Mouse (Mus musculus): Measurements from ENCODE around the gene Dgki. TPM values are rescaled to one million over a fixed set of nuclear protein-coding genes. Genes with fewer than 3 reads are reported as not detected.

Dgki gene
- polyA plus RNA-seq, 1 experiment from 2014 or later, result 9.2 TPM

DNA sequence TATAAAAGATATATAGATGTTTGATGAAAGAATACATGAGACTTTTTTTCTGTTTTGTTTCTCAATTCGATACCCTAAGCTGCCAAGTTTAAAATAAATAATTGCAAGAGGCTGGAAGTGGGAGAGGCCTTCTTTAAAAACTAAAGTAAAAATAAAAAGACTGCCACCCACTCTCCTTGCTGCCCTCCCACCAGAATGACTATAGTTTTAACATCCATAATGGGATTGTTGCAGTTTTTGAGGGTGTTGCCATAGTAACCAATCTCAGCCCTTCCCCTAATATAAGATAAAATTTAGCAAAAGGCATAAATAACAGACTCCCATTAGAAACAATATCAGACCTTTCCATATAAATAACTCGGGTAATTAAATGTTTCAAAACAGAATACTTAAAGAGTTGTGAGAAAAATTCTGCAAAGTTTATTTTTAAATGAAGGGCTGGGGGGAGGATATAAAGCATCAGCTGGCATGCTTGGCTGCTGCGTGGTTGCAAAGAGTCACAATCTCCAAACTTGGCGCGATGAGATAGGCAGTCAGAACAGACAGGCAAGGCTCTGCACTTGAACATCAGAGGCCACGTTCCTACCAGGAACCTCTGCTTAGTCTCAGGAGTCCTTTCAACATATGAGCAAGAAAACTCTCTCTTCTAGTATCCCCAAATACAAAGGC lies 57.8 kb downstream of the Dgki start:
- Histone ChIP-seq H3K4me1 (ENCODE audit: control insufficient read depth, insufficient read depth, low read length) (peaks cover 8% of the 10 kb centered on the region; the same call in 1 of the 2 replicates), H3K27me3 (ENCODE audit: control insufficient read depth, insufficient read depth, low read length) (no peaks in the 10 kb centered on the region), H3K4me2 (ENCODE audit: low read length) (no peak overlapping the region), H3K27ac (replicated peaks; ENCODE audit: low read depth, low read length) (no peak overlapping the region), H3K9ac (replicated peaks; ENCODE audit: low read length) (no peak overlapping the region), H3K36me3 (ENCODE audit: control insufficient read depth, insufficient read depth, low read length) (no peaks in the 10 kb centered on the region), H3K9me3 (ENCODE audit: control insufficient read depth, low read length) (no peaks in the 10 kb centered on the region), H3K4me3 (replicated peaks; ENCODE audit: low read depth, low read length) (no peak overlapping the region)
- DNase-seq (no peak), ATAC-seq (ENCODE audit: low FRiP score, low TSS enrichment) (no peak)
- WGBS, result 31% methylated on average over 6 of the region's 6 CpGs

DNA sequence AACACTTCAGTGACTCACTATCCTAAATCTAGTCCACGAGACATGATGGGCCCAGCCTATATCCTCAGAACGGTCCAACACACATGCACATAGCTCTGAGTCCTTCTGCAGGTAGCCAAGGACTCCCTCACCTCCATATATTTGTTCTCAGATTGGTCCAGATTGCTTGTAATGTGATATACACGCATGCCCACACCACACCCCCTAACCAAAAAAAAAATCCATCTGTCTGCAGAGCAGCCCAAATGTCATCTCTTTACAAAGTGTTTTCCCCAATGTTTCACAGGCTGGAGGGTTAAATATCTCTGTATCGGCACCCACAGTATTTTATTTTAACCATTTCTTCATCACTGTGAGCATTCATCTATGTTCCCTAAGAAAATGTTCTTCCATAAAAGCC lies 58.5 kb downstream of the Dgki start:
- no peak overlapping the region for H3K27ac ChIP-seq (replicated peaks; ENCODE audit: low read depth, low read length)
- H3K4me3 ChIP-seq (replicated peaks; ENCODE audit: low read depth, low read length), result no peak overlapping the region
- no peak overlapping the region for H3K4me2 ChIP-seq (ENCODE audit: low read length)
- H3K9me3 ChIP-seq (ENCODE audit: control insufficient read depth, low read length), result no peaks in the 10 kb centered on the region
- DNase-seq (no peak), ATAC-seq (ENCODE audit: low FRiP score, low TSS enrichment) (no peak)
- H3K9ac ChIP-seq (replicated peaks; ENCODE audit: low read length), result no peak overlapping the region
- no peaks in the 10 kb centered on the region for H3K36me3 ChIP-seq (ENCODE audit: control insufficient read depth, insufficient read depth, low read length)
- no peaks in the 10 kb centered on the region for H3K27me3 ChIP-seq (ENCODE audit: control insufficient read depth, insufficient read depth, low read length)
- peaks cover 8% of the 10 kb centered on the region; the same call in 1 of the 2 replicates for H3K4me1 ChIP-seq (ENCODE audit: control insufficient read depth, insufficient read depth, low read length)
- WGBS, result 93% methylated on average over 4 of the region's 4 CpGs

- Histone ChIP-seq H3K9ac (replicated peaks; ENCODE audit: low read length) (no peak overlapping the region), H3K4me1 (ENCODE audit: control insufficient read depth, insufficient read depth, low read length) (peaks cover 8% of the 10 kb centered on the region; the same call in 1 of the 2 replicates), H3K36me3 (ENCODE audit: control insufficient read depth, insufficient read depth, low read length) (no peaks in the 10 kb centered on the region), H3K27ac (replicated peaks; ENCODE audit: low read depth, low read length) (no peak overlapping the region), H3K4me3 (replicated peaks; ENCODE audit: low read depth, low read length) (no peak overlapping the region), H3K4me2 (ENCODE audit: low read length) (no peak overlapping the region), H3K27me3 (ENCODE audit: control insufficient read depth, insufficient read depth, low read length) (no peaks in the 10 kb centered on the region), H3K9me3 (ENCODE audit: control insufficient read depth, low read length) (no peaks in the 10 kb centered on the region)
- ATAC-seq (ENCODE audit: low FRiP score, low TSS enrichment) (no peak), DNase-seq (no peak)
- 72% methylated on average over 7 of the region's 7 CpGs for WGBS
Measured at GRCm38 (mm10) chr6:37240140-37240539, 59.8 kb downstream of the Dgki start.

DNA sequence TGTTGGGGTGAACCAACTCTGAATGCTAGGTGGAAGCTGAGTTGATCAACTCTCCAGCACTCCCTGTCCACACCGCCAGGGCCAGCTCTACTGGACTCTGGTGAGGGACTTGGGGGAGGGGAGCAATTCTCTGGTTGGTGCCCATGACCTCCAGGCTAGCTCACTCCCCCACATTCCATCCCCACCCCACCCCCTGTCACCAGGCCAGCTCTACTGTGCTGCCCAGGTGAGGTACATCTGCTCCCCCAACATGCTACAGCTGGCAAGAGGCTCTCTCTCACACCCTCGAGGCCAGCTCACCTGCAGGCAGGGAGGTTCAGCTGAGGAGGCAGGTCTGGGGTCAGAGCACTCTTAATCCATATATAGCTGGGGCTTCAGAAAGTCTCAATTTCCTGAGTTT lies 63.1 kb downstream of the Dgki start:
- WGBS, result 77% methylated on average over 2 of the region's 2 CpGs

GRCm38 (mm10) chr6:37231148-37231547 lies 68.8 kb downstream of the Dgki start:
- 64% methylated on average over 6 of the region's 6 CpGs for WGBS
- Histone ChIP-seq H3K4me2 (ENCODE audit: low read length) (no peak overlapping the region), H3K9ac (replicated peaks; ENCODE audit: low read length) (no peak overlapping the region), H3K36me3 (ENCODE audit: control insufficient read depth, insufficient read depth, low read length) (no peaks in the 10 kb centered on the region), H3K27ac (replicated peaks; ENCODE audit: low read depth, low read length) (no peak overlapping the region), H3K9me3 (ENCODE audit: control insufficient read depth, low read length) (no peaks in the 10 kb centered on the region), H3K4me3 (replicated peaks; ENCODE audit: low read depth, low read length) (no peak overlapping the region), H3K27me3 (ENCODE audit: control insufficient read depth, insufficient read depth, low read length) (no peaks in the 10 kb centered on the region), H3K4me1 (ENCODE audit: control insufficient read depth, insufficient read depth, low read length) (no peaks in the 10 kb centered on the region)
- no peak for DNase-seq
- no peak for ATAC-seq (ENCODE audit: low FRiP score, low TSS enrichment)

More for the DNA sequence above, 63.1 kb downstream of the Dgki start:
- H3K4me1 ChIP-seq (ENCODE audit: control insufficient read depth, insufficient read depth, low read length), result peaks cover 5% of the 10 kb centered on the region; the same call in 1 of the 2 replicates
- H3K36me3 ChIP-seq (ENCODE audit: control insufficient read depth, insufficient read depth, low read length), result no peaks in the 10 kb centered on the region
- no peak overlapping the region for H3K4me2 ChIP-seq (ENCODE audit: low read length)
- DNase-seq (no peak), ATAC-seq (ENCODE audit: low FRiP score, low TSS enrichment) (no peak)
- no peaks in the 10 kb centered on the region for H3K27me3 ChIP-seq (ENCODE audit: control insufficient read depth, insufficient read depth, low read length)
- H3K4me3 ChIP-seq (replicated peaks; ENCODE audit: low read depth, low read length), result no peak overlapping the region
- H3K9me3 ChIP-seq (ENCODE audit: control insufficient read depth, low read length), result no peaks in the 10 kb centered on the region
- H3K27ac ChIP-seq (replicated peaks; ENCODE audit: low read depth, low read length), result no peak overlapping the region
- no peak overlapping the region for H3K9ac ChIP-seq (replicated peaks; ENCODE audit: low read length)

- no peaks in the 10 kb centered on the region for H3K27me3 ChIP-seq (ENCODE audit: control insufficient read depth, insufficient read depth, low read length)
- H3K9ac ChIP-seq (replicated peaks; ENCODE audit: low read length), result no peak overlapping the region
Measured at GRCm38 (mm10) chr6:37222947-37223510, 77.0 kb downstream of the Dgki start.

DNA sequence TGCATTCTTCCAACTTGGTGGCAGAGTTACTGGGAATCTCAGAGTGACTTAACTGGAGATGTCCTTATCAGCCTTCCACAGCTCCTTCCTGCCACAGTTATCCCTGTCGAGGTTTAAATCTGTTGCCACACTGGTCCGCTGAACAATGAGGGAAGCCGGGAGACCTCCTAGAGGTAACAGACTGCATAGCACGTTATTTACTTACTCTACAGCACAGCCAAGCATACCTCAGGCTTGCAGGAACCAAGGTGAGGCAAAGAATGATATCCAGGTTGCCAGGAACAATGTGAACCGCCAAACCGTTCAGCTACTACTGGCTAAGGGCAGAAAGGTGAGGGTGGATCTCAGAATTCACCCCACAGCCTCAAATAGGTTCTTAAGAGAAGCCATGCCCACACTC lies 78.0 kb downstream of the Dgki start:
- 54% methylated on average over 6 of the region's 6 CpGs for WGBS
- Histone ChIP-seq H3K4me3 (replicated peaks; ENCODE audit: low read depth, low read length) (no peak overlapping the region), H3K27ac (replicated peaks; ENCODE audit: low read depth, low read length) (no peak overlapping the region), H3K9ac (replicated peaks; ENCODE audit: low read length) (no peak overlapping the region), H3K27me3 (ENCODE audit: control insufficient read depth, insufficient read depth, low read length) (no peaks in the 10 kb centered on the region), H3K9me3 (ENCODE audit: control insufficient read depth, low read length) (no peaks in the 10 kb centered on the region), H3K4me1 (ENCODE audit: control insufficient read depth, insufficient read depth, low read length) (peaks cover under 1% of the 10 kb centered on the region; the same call in 1 of the 2 replicates), H3K36me3 (ENCODE audit: control insufficient read depth, insufficient read depth, low read length) (no peaks in the 10 kb centered on the region), H3K4me2 (ENCODE audit: low read length) (no peak overlapping the region)
- ATAC-seq (ENCODE audit: low FRiP score, low TSS enrichment) (no peak), DNase-seq (no peak)

More at GRCm38 (mm10) chr6:37222947-37223510, 77.0 kb downstream of the Dgki start:
- H3K36me3 ChIP-seq (ENCODE audit: control insufficient read depth, insufficient read depth, low read length), result no peaks in the 10 kb centered on the region
- no peak overlapping the region for H3K27ac ChIP-seq (replicated peaks; ENCODE audit: low read depth, low read length)
- H3K4me1 ChIP-seq (ENCODE audit: control insufficient read depth, insufficient read depth, low read length), result no peaks in the 10 kb centered on the region
- WGBS, result 72% methylated on average over 7 of the region's 7 CpGs
- H3K4me2 ChIP-seq (ENCODE audit: low read length), result no peak overlapping the region
- no peaks in the 10 kb centered on the region for H3K9me3 ChIP-seq (ENCODE audit: control insufficient read depth, low read length)
- H3K4me3 ChIP-seq (replicated peaks; ENCODE audit: low read depth, low read length), result no peak overlapping the region
- ATAC-seq (ENCODE audit: low FRiP score, low TSS enrichment) (no peak), DNase-seq (no peak)

DNA sequence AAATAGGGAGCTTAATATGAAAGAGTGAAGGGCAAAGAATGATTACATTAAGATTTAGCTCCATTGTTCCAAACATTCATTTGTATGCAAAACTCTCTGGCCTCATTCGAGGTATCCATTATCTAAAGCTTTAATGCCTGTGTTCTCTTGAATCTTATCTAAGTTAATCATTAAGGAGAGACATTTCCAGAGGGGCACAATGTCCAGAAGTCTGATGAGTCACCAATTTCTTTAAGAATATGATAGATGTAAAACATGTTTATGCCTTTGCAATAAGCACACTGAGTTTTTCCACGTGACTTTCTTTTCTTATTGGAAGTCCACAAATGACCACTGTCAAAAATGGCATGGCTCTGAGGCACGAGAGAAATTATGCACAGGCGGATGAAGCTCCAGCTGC lies 80.9 kb downstream of the Dgki start:
- H3K36me3 ChIP-seq (ENCODE audit: control insufficient read depth, insufficient read depth, low read length), result no peaks in the 10 kb centered on the region
- DNase-seq (no peak), ATAC-seq (ENCODE audit: low FRiP score, low TSS enrichment) (no peak)
- H3K4me3 ChIP-seq (replicated peaks; ENCODE audit: low read depth, low read length), result no peak overlapping the region
- H3K4me2 ChIP-seq (ENCODE audit: low read length), result no peak overlapping the region
- no peaks in the 10 kb centered on the region for H3K27me3 ChIP-seq (ENCODE audit: control insufficient read depth, insufficient read depth, low read length)
- 76% methylated on average over 4 of the region's 4 CpGs for WGBS
- H3K9me3 ChIP-seq (ENCODE audit: control insufficient read depth, low read length), result no peaks in the 10 kb centered on the region
- H3K9ac ChIP-seq (replicated peaks; ENCODE audit: low read length), result no peak overlapping the region
- peaks cover 19% of the 10 kb centered on the region for H3K4me1 ChIP-seq (ENCODE audit: control insufficient read depth, insufficient read depth, low read length)
- H3K27ac ChIP-seq (replicated peaks; ENCODE audit: low read depth, low read length), result no peak overlapping the region

GRCm38 (mm10) chr6:37216342-37216763 lies 83.6 kb downstream of the Dgki start:
- Histone ChIP-seq H3K27ac (replicated peaks; ENCODE audit: low read depth, low read length) (peak overlapping the region; percentile 33; the same call in 1 of the 2 replicates), H3K4me1 (ENCODE audit: control insufficient read depth, insufficient read depth, low read length) (peaks cover 35% of the 10 kb centered on the region), H3K36me3 (ENCODE audit: control insufficient read depth, insufficient read depth, low read length) (no peaks in the 10 kb centered on the region), H3K27me3 (ENCODE audit: control insufficient read depth, insufficient read depth, low read length) (no peaks in the 10 kb centered on the region), H3K9ac (replicated peaks; ENCODE audit: low read length) (no peak overlapping the region), H3K4me3 (replicated peaks; ENCODE audit: low read depth, low read length) (no peak overlapping the region), H3K4me2 (ENCODE audit: low read length) (no peak overlapping the region), H3K9me3 (ENCODE audit: control insufficient read depth, low read length) (no peaks in the 10 kb centered on the region)
- peak; percentile 79 for ATAC-seq (ENCODE audit: low FRiP score, low TSS enrichment)
- WGBS, result 38% methylated on average over 4 of the region's 4 CpGs
- peak; percentile 80 for DNase-seq
